Mouse (Mus musculus): Measurements from ENCODE around the gene Rgs3.

The Rgs3 gene

DNA sequence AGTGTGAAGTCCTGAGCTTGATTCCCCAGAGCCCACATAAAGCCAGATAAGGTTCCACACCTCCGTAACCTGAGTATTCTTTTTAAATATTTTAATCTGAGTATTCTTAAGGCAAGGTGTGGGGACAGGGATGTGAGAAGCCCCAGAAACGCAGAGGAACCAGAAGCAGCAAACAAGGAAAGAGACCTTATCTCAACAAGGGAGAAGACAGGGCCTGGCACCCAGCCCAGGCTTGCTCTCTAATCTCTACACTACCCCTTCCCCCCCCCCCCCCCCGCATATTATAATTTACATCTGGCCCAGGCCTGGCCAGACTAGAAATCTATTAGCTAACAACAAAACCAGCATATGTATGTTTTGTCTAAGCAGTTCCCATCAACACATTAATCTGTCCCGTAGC is 131.3 kb downstream of the Rgs3 start:
- DNase-seq (ENCODE audit: low spot score) = no peak

DNA sequence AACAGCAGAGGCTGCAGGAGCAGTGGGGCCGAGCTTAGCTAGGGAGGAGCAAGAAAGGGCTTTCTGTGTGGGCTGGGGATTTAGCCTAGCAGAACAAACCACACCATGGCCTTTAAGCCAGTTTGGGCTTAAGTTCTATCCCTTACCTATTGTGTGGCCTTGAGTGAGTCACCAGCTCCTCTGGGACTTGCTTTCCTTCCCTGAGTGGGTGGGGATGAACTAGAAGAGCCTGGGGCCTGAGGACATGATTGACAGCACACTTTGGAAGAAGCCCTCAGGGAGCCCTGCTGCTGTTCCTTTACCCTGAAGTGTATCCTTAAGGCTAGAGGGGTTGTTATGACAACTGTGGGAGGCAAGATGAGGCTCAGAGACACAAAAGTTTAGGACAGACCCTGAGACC is 132.0 kb downstream of the Rgs3 start:
- no peak for DNase-seq (ENCODE audit: low spot score)

DNA sequence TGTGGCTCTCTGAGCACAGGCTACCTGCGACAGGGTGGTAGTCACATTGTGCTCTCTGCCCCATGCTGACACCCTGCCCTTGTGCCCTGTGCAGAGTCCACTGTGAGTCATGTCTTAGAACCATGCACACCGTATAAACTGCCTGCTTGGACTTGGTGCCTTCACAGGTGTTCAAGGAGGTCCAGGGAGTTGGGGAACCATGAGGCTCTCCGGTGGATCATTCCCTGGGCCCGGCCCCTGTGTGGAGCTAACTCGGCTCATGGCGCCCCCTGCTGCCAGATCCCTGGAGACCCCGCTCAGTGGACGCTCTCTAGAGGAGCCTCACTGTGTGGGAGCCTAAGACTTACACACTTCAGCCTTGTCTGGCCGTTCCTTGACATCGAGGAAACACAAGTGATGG is 134.2 kb downstream of the Rgs3 start:
- no peak for DNase-seq (ENCODE audit: low spot score)

DNA sequence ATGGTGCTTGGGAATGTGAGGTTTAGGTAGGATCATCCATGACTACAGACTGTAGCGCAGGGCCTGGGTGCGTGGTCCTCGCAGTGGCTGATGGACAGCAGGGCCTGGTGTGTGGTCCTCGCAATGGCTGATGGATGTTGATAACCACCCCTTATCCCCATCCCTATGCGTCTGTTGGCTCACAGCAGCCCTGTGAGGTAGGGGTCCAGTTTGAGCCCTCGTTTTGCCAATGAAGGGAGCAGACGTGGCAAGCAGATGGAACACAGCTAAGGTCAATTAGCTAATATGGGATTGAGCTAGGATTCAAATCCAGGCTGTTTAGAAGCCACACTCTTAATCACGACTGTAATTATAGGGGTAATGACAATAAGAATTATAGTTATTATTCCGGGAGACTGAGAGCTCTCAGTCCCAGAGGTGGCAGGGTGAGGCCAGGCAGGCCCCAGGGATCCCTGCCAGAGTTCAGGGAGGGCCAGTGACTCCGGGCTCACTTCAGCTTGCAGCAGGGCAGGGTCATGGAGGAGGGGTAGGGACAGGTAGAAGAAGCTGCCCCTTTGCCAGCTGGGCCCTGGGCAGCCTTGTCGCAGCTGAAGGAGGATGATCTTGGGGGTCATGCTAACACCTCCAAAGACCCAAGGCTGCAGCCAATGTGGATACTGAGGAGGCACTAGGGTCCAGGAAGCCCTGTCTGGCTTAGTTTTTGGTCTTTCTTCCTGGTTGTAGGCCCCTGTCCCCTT is 135.2 kb downstream of the Rgs3 start:
- no peak for DNase-seq (ENCODE audit: low spot score)

DNA sequence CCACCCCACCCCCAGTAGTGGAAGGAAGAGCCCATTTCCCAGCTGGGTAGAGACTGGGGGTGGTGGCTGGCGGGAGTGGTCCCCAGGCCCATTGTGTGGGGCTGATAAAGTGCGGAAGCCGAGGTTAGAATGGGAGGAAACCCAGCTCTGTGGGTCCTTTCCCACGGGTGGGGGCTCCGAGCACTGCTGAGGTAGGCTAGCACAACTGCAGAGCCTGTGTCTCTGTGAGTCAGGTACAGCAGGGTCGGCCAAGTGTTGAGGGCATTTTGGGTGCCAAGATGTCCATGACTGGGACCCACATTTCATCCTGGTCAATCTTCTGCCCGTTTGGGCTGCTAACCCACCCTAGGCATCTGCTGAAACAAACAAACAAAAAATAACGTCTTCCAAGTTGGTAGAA is 135.9 kb downstream of the Rgs3 start:
- no peak for DNase-seq (ENCODE audit: low spot score)

DNA sequence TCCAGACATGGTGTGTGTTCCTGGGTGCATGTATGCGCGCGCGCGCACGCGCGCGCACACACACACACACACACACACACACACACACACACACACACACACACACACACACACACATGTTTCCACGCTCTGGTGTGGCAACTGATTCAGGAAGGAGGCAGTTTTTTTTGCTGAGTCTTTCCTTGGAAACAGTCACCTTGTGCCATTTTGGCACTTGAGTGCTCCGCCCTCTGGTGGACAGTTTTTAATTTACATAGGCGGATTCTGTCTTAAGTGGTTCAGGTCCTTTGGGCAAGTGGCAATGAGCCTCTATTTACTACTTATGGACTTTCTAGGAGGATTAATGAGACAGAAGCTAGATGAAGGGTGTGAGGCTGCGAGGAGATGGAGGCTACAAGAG is 136.3 kb downstream of the Rgs3 start:
- DNase-seq (ENCODE audit: low spot score) = no peak

DNA sequence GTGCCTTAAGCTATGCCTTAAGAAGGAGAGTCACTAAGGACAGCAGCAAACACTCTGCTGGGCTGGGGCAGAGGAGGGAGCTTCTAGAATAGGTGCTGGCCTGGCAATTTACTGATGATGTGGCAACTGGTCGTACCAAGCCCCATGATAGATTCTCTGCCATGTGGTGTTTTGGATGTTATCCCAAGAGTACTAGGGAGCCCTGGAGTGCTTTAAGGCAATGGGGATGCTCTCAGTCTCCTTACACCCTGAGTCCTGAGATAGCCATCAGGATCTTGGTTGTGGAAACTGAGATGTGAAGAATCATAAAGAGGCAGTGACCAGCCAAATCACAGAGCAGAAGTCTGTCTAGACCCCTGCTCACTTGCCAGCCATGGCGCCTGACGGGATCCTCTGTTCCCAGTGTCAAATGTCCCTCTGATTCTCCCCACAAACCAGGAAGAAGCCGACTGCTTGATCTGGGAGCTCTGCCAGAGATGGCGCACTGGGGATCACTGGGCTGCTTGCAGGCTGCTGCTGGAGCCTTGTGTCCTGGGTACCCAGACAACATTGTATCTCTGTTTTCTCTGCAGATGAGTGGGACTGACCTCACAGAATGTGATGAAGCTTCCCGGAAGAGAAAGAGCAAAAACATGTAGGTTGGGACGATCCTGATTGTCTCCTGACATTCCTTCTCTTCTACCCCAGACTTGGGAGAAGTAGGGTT is 137.2 kb downstream of the Rgs3 start:
- DNase-seq (ENCODE audit: low spot score) = peak; percentile 57

DNA sequence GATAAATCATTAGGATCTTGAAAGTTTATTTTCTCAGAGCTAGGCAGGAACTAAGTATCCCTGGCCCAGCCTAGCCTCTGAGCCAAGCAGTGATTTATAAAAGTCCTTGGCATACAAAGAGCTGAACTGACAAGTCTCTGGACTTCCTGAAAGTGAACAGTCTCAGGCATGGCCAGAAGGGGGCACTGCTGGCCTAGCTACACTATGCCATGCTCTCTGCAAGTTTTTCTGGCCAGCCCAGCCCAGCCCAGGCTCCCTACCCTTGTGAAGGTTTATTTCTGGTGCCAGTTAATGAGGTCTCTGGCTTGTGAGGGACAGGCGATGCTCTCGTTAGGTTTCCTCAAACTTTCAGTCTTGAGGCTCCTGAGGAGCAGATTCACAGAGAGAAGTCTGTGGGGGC is 137.8 kb downstream of the Rgs3 start:
- peak; percentile 76 for DNase-seq (ENCODE audit: low spot score)

DNA sequence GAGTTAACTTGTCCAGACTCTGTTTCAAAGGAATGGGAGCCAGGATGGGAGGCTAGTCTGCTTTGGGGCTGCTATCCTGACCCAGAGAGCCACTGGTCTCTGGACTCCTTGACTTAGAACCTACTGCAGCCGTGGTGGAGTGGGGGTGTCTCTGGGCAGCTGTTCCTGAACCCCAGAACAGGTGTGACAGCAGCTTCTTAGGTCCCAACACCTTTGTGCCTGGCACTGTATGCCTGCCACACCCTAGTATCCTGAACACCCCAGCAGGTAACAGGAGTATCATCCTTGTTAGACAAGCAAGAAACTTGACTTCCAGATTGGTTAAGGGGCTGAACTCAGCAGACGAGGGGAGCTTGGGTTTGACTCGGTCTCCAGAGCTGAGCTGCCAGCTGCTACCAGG is 138.9 kb downstream of the Rgs3 start:
- no peak for DNase-seq (ENCODE audit: low spot score)

DNA sequence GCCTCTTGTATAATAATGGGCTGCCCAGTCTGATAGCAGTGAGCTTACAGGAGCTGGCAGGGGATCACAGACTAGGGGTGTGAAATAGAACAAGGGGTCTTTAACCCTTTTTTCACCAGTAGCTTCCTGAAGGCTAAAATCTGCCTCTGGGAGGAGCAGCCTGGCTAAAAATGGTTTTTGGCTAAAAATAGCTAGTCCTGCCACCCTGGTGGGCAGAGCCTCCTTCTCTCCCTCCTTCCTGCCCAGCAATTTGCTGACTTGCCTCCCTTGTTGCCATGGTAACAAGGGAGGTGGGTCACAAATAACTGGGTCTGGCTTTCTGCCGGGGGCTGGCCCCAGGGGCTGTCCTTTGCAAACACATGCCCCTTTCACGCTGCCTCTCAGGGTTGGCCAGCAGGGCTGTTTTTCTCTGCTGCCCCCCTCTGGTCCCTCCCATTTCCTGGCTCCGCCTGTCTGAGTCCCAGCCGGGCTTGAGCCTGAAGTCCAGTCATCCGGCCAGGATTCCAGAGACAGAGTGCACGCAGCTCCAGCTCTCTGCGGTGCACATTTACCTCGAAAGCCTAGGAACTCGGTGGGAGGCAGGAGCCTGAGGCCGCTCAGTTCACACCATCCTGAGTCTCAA is 139.7 kb downstream of the Rgs3 start:
- DNase-seq (ENCODE audit: low spot score) = peak; percentile 85

DNA sequence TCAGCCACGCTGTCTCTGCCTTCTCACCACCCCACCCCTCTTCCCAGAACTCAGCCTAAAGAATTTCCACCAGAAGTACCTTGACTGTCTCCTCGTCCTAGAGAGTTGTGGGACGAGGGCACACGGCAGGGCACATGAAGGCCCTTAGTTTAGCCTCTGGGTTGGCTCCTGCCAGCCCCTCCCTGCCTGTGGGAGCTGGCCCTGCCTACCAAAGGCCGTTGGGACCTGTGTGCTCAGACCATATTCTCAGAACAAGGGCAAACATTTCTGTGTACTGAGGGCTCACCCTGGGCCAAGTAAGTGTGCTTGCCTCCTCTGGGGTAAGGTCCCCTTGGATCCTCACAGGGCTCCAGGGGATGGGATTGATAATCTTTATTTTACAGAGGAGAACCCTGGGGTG is 140.8 kb downstream of the Rgs3 start:
- DNase-seq (ENCODE audit: low spot score) = no peak

DNA sequence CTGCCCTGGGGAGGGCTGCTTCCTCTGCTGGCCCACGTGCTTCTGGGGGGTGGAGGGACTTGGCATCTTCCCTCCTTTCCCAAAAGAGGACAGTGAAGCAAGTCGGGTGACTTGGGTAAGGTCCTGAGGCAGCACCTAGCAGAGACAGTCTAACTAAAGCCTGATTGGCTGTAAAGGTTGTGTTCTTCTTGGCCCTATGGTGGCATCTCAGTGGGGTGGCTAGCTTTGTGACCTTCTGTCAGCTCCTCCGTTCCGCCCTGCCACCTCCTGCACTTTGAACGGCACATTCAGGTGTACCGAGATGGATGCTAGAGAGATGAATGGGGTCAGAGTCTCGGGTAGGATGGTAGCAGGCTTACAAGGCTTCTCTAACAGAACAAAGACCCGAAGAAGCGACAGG is 143.5 kb downstream of the Rgs3 start:
- no peak for DNase-seq (ENCODE audit: low spot score)

DNA sequence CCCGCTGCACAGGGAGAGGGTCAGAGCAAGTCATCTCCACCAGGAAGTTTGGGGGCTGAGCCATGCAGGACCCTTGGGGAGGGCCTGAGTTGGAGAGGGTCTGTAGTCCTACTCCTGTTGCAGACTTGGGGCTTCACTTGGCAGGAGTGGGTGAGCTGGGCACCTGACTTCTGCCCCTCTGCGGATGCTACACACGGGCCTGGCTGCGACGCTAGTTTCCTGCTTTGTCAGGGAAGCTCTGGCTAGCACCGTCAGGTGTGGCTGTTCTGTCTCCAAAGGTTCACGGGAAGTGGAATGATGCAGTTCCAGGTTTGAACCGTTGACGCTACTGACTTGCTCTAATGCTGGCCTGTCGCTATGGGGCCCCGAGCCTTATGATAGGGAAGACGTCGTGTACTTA is 144.6 kb downstream of the Rgs3 start:
- no peak for DNase-seq (ENCODE audit: low spot score)

DNA sequence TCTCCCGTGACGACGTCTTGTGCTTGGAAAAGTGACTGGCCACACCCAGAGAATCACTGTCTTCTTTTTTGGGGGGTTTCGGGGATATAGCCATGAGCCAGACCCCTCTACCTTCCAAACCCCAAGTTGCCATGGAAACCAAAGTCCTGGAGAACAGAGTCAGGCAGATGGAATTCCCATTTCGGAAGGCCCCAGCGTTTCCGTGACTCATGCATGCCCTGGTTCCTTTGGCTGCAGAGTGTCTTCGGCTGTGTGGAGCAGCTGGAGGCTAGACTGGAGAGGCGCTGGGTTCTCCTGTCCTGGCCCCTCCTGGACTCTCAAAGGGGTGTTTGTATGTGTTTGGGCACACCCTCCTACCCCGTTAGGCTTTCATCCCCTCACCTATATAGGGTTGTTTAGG is 145.4 kb downstream of the Rgs3 start:
- no peak for DNase-seq (ENCODE audit: low spot score)

DNA sequence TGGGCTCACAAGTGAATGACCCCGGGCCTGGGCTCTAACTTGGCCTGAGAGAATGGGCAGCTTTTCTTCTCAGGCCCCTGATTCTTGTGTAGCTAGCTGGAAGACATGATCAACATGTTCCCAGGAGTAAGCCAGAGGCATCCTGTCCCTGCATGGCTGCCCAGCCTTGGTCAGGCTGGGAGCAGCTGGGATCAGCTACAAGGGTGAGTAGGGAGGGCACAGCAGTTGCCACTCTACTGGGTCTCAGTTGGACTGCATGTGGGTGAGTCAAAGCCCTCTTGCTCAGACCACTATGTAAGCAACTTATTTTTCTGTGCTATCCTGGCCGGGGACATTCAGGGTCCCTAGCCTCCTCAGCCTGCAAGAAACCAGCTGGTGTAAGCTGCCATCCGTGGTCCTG is 146.1 kb downstream of the Rgs3 start:
- DNase-seq (ENCODE audit: low spot score) = no peak

DNA sequence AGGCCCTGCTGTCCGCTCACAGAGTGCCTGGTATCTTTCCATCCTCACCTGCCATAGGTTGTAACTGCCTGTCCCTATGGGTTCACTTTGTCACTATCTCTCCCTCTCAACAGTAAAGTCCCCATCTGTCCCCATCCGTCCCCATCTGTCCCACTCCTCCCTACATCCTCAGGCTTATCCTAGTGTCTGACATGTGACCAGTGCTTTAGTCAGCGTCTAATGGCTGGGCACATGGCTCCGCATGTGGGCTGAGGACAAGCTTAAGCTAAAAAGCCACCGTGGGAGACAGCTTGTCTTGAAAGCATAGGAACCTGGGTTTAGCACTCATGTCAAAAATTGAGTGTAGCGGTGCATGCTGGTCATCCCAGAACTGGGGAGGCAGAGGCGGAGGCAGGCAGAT is 148.4 kb downstream of the Rgs3 start:
- no peak for DNase-seq (ENCODE audit: low spot score)

DNA sequence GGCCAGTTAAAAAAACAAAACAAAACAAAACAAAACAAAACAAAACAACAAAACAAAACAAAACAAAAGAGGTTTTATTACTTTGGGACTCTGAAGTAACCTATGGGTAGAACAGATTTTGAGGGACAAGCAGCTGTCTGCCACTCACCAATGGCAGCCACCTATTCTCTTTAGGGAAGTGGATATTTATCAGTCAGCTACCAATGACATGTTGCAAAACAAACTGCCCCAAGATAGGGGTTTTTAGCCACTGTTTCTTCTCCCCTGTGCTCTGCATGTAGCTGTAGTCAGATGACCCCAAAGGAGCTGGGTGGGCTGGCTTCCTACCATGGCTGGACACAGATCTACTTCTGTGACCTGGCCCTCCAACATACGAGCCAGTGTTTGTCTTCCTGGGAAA is 149.3 kb downstream of the Rgs3 start:
- DNase-seq (ENCODE audit: low spot score) = no peak

DNA sequence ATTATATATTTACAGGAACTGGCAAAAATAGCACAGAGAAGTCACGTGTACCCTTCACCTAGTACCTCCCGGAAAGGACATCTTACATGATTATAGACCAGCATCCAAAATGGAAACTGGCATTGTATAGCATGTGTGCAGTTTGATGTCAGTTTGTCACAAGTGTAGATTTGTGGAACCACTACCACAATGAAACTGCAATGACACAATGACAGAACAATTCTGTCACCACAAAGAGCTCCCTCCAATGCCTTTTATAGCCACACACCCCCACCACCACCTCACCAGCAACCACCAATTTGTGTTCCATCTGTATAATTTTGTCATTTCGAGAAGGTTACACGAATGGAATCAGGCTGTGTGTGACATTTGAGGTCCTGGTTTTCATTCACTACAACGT is 149.8 kb downstream of the Rgs3 start:
- no peak for DNase-seq (ENCODE audit: low spot score)

DNA sequence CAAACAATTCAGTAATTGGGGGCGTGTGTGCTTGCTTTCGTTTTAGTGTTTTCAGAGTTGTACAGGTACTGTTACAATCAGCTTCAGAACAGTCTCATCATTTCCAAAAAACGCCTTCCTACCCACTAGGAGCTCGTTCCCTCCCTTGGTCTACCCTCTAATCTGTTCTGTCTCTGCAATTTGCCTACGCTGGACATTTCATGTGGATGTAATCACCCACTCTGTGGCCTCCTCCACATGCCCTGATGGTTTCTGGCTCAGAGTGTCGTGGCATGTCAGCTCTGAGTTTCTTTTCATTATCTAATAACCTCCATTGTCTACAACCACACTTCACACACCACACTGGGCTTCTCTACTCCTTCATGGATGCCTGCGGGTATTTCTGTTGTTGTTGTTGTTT is 151.5 kb downstream of the Rgs3 start:
- no peak for DNase-seq (ENCODE audit: low spot score)

DNA sequence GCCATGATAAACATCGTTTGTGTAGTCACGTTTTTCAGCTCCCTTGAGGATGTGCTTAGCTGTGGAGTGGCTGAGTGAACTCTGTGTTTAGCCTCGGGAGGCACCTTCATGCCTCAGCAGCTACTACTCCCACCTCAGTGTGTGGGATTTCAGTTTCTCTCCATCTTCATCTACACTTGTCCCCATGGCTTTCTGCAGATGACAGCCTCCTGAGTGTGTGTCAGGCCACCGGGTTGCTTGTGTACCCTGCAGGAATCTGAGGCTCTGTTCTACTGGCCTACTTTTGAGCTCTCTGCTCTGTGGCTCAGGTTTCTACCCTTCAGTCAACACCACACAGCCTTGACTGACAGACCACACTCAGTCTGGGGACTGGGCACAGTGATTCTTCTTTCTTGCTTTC is 151.9 kb downstream of the Rgs3 start:
- no peak for DNase-seq (ENCODE audit: low spot score)

DNA sequence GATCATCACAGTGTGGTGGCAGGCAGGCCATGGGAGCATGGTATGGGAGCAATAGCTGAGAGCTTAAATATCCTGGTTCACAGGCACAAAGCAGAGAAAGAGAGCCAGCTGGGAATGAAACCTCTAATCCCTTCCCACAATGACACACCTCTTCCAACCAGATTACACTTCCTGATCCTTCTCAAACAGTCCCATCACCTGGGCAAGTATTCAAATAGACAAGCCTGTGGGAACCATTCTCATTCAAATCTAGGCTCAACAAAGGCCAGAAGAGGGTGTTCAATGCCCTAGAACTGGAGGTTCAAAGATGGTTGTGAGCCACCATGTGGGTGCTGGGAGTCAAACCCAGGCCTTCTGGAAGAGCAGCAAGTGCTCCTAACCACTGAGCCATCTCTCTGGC is 161.2 kb downstream of the Rgs3 start:
- no peak for DNase-seq (ENCODE audit: low spot score)

DNA sequence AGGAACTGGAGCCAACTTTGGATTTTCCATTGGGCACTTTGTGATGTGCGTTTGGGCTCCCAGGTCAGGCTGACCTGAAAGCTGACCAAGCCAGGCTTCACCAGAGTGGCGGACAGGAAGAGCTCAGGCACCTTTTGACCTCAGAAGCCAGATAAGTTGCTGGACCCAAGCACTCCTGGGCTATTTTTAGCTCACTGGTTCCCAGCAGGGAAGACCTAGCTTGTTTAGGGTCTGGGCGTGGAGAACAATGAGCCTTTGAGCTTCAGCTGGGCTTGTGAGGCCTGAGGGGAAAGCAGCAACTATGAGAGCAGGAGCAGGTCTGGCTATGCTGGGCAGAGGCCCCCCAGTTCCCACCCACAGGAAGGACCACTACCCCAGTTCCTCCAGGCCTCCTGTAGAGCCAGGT is 162.4 kb downstream of the Rgs3 start:
- DNase-seq (ENCODE audit: low spot score) = peak; percentile 48

DNA sequence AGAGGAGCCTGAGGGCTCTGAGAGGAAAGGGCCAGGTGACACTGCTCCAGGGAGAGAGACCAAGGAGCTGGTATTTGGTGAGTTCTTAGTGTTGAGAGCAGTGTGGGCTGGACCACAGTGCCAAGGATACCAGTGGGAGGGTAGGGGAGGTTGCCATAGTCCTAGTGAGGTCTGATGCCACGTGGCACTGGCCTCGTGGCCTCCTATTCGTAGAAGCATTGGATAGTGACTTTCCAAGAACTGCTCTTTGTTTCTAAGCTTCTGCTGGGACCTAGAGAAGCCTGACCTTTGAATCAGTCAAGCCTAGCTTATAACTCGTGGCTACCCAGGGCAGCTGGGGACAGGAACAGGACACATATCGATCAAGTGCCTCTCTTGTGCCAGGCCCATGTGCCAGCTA is 164.1 kb downstream of the Rgs3 start:
- DNase-seq (ENCODE audit: low spot score) = no peak

Data from testis, postnatal 14 days (tissue).